Mouse (Mus musculus): ENCODE data around the gene Rtl8b. TPM values are rescaled to one million over a fixed set of nuclear protein-coding genes. Genes with fewer than 3 reads are reported as not detected.
"Not testable (repeated sequence)": the region's sequence is repeated elsewhere in the genome, so short reads cannot be mapped to it uniquely, and the experiment has no call there.

The Rtl8b gene
- 62.8 and 65.5 TPM in 2 replicates for polyA plus RNA-seq (2015; fragmentation: Nextera tagmentation; extraction: Ambion mirVana)

- Histone ChIP-seq H3K4me1 (no peaks in the 10 kb centered on the region), H3K4me3 (replicated peaks) (peak within 1 kb of the TSS; percentile 39), H3K4me2 (peak within 1 kb of the TSS; percentile 51), H3K27ac (peak within 1 kb of the TSS; percentile 70; the same call in 1 of the 2 replicates), H3K9ac (no peak within 1 kb of the TSS), H3K9me3 (replicated peaks) (no peaks in the 10 kb centered on the region), H3K27me3 (no peaks in the 10 kb centered on the region), H3K36me3 (no peaks in the 10 kb centered on the region)
- ATAC-seq (replicated peaks; ENCODE audit: low FRiP score), result peak; percentile 94
- 20% methylated on average over 11 of the region's 15 CpGs for WGBS
These were observed at the start of gene Rtl8b for GRCm38 (mm10) chrX:53670294-53670693. Gene Rtl8b, minus strand, starts transcription at chrX:53670408.

DNA sequence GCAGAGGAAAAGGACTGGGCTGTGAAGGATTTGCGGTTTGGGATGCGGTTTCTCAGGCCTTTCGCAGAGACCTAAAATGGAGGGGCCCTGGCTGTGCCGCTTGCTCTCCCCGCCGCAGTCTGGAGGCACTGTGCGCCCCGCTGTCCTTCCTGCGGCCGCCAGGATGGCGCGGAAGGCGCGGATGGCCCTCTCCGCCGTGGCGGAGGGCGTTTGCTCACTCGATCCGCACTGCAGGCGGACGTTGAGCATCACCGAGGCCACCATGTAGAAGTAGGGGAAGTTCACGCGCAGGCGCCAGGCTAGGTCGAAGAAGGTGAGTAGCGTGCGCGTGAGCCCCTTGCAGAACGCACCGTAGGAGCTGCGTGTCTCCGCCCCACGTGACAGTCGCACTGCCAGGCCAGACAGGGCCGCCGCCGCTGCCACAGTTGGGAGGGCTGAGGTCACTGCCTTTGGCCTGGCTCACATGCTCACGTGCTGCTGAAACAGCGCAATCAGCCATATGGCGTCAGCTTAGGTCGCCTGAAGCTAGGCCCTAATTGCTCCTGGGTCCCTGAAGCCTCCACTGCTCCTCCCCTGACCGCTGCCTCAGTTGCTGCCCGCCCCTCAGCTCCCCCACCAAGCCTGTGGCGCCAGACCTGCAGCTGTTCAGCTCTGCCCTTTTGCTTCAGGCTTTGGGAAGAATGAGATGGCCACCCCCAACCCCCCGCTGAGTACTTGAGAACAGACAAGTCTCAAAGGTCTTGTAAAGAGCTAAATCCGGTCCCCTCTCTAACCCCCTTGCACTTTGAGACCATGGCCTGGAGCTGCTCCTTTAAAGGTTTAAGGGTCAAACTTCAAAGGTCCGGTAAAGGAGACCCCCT is 46.3 kb upstream of the Rtl8b start:
- no peaks in the 10 kb centered on the region for H3K4me1 ChIP-seq
- WGBS, result 18% methylated on average over 49 of the region's 49 CpGs
- peak; percentile 82 for ATAC-seq (replicated peaks; ENCODE audit: low FRiP score)
- H3K9me3 ChIP-seq (replicated peaks), result no peaks in the 10 kb centered on the region
- H3K4me2 ChIP-seq, result peak overlapping the region; percentile 60
- no peaks in the 10 kb centered on the region for H3K36me3 ChIP-seq
- H3K27me3 ChIP-seq, result no peaks in the 10 kb centered on the region
- no peak overlapping the region for H3K9ac ChIP-seq
- peak overlapping the region; percentile 35 for H3K4me3 ChIP-seq (replicated peaks)
- H3K27ac ChIP-seq, result no peak overlapping the region

DNA sequence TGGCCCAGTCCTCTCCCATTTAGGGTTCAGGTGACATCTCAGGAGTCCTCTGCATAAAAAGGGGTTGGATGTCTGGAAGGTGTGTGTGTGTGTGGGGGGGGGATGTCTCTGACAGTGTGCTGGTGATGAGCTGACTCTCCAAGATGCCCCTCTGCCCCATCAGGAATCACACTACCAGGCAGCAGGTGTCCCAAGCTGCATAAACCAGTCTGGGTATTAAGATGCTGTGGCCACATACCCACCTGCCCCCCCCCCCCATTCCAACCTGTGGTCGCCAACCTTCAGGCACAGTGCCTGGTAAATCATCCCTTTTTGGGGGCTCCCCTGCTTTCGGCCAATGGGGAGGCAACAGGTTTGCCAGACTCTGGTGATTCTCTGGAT is 45.7 kb upstream of the Rtl8b start:
- H3K27ac ChIP-seq, result no peak overlapping the region
- peak overlapping the region; percentile 60 for H3K4me2 ChIP-seq
- H3K9ac ChIP-seq, result no peak overlapping the region
- ATAC-seq (replicated peaks; ENCODE audit: low FRiP score), result no peak
- no peaks in the 10 kb centered on the region for H3K36me3 ChIP-seq
- WGBS, result 38% methylated on average over 2 of the region's 2 CpGs
- no peaks in the 10 kb centered on the region for H3K9me3 ChIP-seq (replicated peaks)
- H3K27me3 ChIP-seq, result no peaks in the 10 kb centered on the region
- no peaks in the 10 kb centered on the region for H3K4me1 ChIP-seq
- H3K4me3 ChIP-seq (replicated peaks), result peak overlapping the region; percentile 35

DNA sequence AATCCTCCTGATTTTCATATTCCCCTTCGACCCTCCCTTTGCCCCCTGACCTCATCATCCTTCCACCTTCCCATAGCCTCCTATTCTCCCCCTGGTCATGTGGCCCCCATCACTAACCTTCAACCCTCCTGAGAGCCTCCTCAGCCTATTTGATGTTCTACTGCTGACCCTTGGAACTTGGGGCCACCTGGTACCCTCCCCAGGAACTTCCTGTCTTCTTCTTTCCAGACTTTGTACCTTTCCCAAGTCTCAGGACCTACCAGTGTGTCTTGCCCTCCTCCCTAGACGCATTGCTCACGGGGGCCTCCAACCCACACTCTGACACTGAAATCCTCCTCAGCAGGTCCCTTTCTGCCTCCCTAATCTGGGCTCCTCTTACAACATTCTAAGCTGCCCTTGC is 32.5 kb upstream of the Rtl8b start:
- ATAC-seq (replicated peaks; ENCODE audit: low FRiP score), result no peak
- Histone ChIP-seq H3K4me1 (no peaks in the 10 kb centered on the region), H3K9me3 (replicated peaks) (no peaks in the 10 kb centered on the region), H3K27me3 (no peaks in the 10 kb centered on the region), H3K4me2 (no peak overlapping the region), H3K27ac (no peak overlapping the region), H3K36me3 (no peaks in the 10 kb centered on the region), H3K4me3 (replicated peaks) (no peak overlapping the region), H3K9ac (no peak overlapping the region)
- 83% methylated on average over 3 of the region's 3 CpGs for WGBS

GRCm38 (mm10) chrX:53699225-53699624 is 29.0 kb upstream of the Rtl8b start:
- H3K36me3 ChIP-seq, result no peaks in the 10 kb centered on the region
- 81% methylated on average over 2 of the region's 2 CpGs for WGBS
- no peak for ATAC-seq (replicated peaks; ENCODE audit: low FRiP score)

GRCm38 (mm10) chrX:53694008-53694777 is 24.0 kb upstream of the Rtl8b start:
- WGBS, result 73% methylated on average over 9 of the region's 9 CpGs
- Histone ChIP-seq H3K4me3 (replicated peaks) (no peak overlapping the region), H3K4me1 (no peaks in the 10 kb centered on the region), H3K4me2 (no peak overlapping the region), H3K27ac (no peak overlapping the region), H3K9ac (no peak overlapping the region), H3K36me3 (no peaks in the 10 kb centered on the region), H3K27me3 (no peaks in the 10 kb centered on the region), H3K9me3 (replicated peaks) (no peaks in the 10 kb centered on the region)
- no peak for ATAC-seq (replicated peaks; ENCODE audit: low FRiP score)

More at GRCm38 (mm10) chrX:53699225-53699624, 29.0 kb upstream of the Rtl8b start:
- Histone ChIP-seq H3K9me3 (replicated peaks) (no peaks in the 10 kb centered on the region), H3K27ac (no peak overlapping the region), H3K4me2 (no peak overlapping the region), H3K4me3 (replicated peaks) (no peak overlapping the region), H3K27me3 (no peaks in the 10 kb centered on the region), H3K4me1 (no peaks in the 10 kb centered on the region), H3K9ac (no peak overlapping the region)

DNA sequence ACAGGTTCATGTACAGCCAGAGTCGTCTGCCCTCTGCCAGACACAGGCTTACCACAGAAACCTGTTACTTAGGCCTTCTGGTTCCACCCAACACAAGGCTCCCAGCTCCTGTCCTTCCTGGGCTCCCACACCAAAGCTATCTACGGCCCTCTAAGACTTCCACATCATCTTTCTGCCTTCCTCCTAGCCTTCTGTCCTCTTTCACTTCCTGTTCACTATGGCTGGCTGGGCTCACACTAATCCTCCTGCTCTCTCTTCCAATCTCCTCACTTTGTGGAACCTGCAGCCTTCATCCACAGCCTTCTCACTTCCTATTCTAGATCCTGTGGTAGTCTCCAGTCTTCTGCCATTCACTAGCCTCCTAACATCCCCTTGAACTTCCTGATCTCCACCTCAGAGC is 22.9 kb upstream of the Rtl8b start:
- WGBS, result 74% methylated on average over 2 of the region's 2 CpGs
- H3K4me1 ChIP-seq, result no peaks in the 10 kb centered on the region
- no peaks in the 10 kb centered on the region for H3K36me3 ChIP-seq
- H3K27ac ChIP-seq, result no peak overlapping the region
- H3K9ac ChIP-seq, result no peak overlapping the region
- no peak overlapping the region for H3K4me2 ChIP-seq
- no peak overlapping the region for H3K4me3 ChIP-seq (replicated peaks)
- no peak for ATAC-seq (replicated peaks; ENCODE audit: low FRiP score)
- no peaks in the 10 kb centered on the region for H3K27me3 ChIP-seq
- H3K9me3 ChIP-seq (replicated peaks), result no peaks in the 10 kb centered on the region

DNA sequence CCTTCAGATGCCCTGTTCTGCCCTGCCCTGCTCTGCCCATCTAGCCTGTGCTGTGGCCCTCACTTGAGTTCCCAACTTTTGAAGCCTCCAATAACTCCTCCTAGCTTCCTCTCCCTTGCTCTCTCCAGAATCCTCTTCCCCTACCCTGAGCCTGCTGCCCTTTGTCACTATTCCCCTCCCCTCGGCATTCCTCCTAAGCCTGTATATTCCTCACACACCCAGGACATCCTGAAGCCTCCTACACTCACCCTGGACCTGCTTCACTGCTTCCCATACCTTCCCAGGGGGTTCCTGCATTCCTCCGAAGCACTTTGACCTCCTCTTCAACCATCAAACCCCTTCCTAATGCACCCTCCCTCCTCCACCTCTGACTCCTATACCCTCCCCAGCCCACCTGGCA is 21.9 kb upstream of the Rtl8b start:
- no peak overlapping the region for H3K4me3 ChIP-seq (replicated peaks)

GRCm38 (mm10) chrX:53684676-53685075 is 14.5 kb upstream of the Rtl8b start:
- not testable (repeated sequence) for H3K9me3 ChIP-seq (replicated peaks); H3K4me2 ChIP-seq; H3K9ac ChIP-seq; H3K4me3 ChIP-seq (replicated peaks); H3K27ac ChIP-seq; H3K36me3 ChIP-seq; H3K4me1 ChIP-seq; ATAC-seq (replicated peaks; ENCODE audit: low FRiP score); H3K27me3 ChIP-seq
- WGBS, result 76% methylated on average over 2 of the region's 4 CpGs

More for the DNA sequence above, 21.9 kb upstream of the Rtl8b start:
- H3K4me1 ChIP-seq, result no peaks in the 10 kb centered on the region
- H3K36me3 ChIP-seq, result no peaks in the 10 kb centered on the region
- no peak overlapping the region for H3K4me2 ChIP-seq
- WGBS, result 36% methylated on average over 2 of the region's 2 CpGs
- no peaks in the 10 kb centered on the region for H3K27me3 ChIP-seq
- no peak overlapping the region for H3K27ac ChIP-seq
- no peaks in the 10 kb centered on the region for H3K9me3 ChIP-seq (replicated peaks)
- ATAC-seq (replicated peaks; ENCODE audit: low FRiP score), result peak; percentile 62; the same call in 1 of the 2 replicates
- H3K9ac ChIP-seq, result no peak overlapping the region

DNA sequence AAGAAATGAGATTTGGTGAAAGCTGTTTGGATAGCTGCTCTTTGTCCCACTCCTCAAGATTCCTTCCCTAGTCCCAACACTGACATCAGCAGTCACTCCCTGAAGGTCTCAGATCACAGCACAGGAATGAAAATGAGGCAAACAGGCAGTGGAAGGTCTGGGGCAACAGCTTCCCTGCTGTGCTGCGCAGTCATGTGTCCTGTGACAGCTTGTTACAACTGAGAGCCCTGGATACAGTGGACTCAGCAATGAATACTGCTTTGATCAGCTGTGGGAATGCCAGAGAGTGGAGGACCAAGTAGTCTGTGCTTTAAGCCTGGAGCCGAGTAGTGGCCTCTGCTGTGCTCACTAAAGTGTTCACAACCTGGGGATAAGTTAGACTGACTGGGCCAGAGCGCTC is 12.4 kb upstream of the Rtl8b start:
- H3K27me3 ChIP-seq; H3K4me3 ChIP-seq (replicated peaks); H3K27ac ChIP-seq; H3K9me3 ChIP-seq (replicated peaks); H3K4me1 ChIP-seq; H3K36me3 ChIP-seq; H3K4me2 ChIP-seq; H3K9ac ChIP-seq: not testable (repeated sequence)
- WGBS, result 75% methylated on average over 1 of the region's 3 CpGs
- ATAC-seq (replicated peaks; ENCODE audit: low FRiP score), result peak; percentile 88

- H3K9ac ChIP-seq; H3K9me3 ChIP-seq (replicated peaks); H3K27me3 ChIP-seq; H3K36me3 ChIP-seq; ATAC-seq (replicated peaks; ENCODE audit: low FRiP score); H3K4me3 ChIP-seq (replicated peaks); H3K27ac ChIP-seq; H3K4me2 ChIP-seq; H3K4me1 ChIP-seq: not testable (repeated sequence)
- 24% methylated on average over 2 of the region's 2 CpGs for WGBS
These were observed 6.7 kb upstream of the Rtl8b start for GRCm38 (mm10) chrX:53676943-53677342.

DNA sequence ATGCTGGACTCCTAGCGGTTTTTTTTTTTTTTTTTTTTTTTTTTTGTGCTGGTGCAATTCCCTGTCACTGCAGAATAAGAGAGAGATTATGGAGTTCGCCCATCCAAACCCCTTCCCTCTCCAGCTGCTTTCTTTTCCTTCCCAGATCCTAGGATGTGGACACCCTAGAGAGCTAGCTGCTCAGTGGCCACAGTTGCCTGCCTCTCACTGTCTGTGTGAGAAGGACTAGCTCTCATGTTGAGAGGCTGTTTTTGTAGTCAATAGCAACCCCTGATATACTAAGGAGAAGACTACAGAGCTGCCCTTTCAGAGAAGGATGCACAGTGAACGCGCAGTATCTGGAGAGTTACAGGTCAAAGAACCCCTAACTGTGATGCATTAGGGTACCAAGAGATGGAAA is 488 bp upstream of the Rtl8b start:
- 29% methylated on average over 4 of the region's 4 CpGs for WGBS
- Histone ChIP-seq H3K27ac (peak overlapping the region; percentile 70; the same call in 1 of the 2 replicates), H3K4me3 (replicated peaks) (peak overlapping the region; percentile 39), H3K4me2 (peak overlapping the region; percentile 51)
- H3K9me3 ChIP-seq (replicated peaks); H3K36me3 ChIP-seq; H3K27me3 ChIP-seq; H3K4me1 ChIP-seq; H3K9ac ChIP-seq: not testable (repeated sequence)
- peak; percentile 19; the same call in 1 of the 2 replicates for ATAC-seq (replicated peaks; ENCODE audit: low FRiP score)

Measured in kidney, embryonic 15.5 days (tissue).